Mouse (Mus musculus) liver, embryonic 11.5 days (tissue): Measurements from ENCODE around the gene Cfap221. TPM values are rescaled to one million over a fixed set of nuclear protein-coding genes. Genes with fewer than 3 reads are reported as not detected.

Source experiments
- ATAC-seq: fragments of 200-750 bp; cut with Nextera tagmentation; replicated peaks from 2 replicates; pipeline ENCODE4 v1.8.0; 2017; ENCODE audit warnings: moderate number of reproducible peaks, mild to moderate bottlenecking, moderate TSS enrichment, moderate library complexity; ENCODE audit not compliant: low FRiP score
- DNase-seq: peaks from one replicate; pipeline ENCODE4 v3.0.0-alpha.2; 2017; ENCODE audit warnings: low spot score
- H3K27ac ChIP-seq: fragments of 300-500 bp; sonication (generic); 2 replicates; pipeline ENCODE4 v1.5.1; 2014; ENCODE audit warnings: mild to moderate bottlenecking, low read depth, low read length, control low read depth
- H3K27me3 ChIP-seq: fragments of 300-500 bp; sonication (generic); replicated peaks from 2 replicates; pipeline ENCODE4 v1.6.1; 2014; ENCODE audit warnings: low read length, mixed read lengths; ENCODE audit not compliant: control insufficient read depth, insufficient read depth
- H3K36me3 ChIP-seq: fragments of 300-500 bp; sonication (generic); 2 replicates; pipeline ENCODE4 v1.6.1; 2014; ENCODE audit warnings: mild to moderate bottlenecking, low read length, moderate library complexity, mixed read lengths; ENCODE audit not compliant: control insufficient read depth, insufficient read depth
- H3K4me1 ChIP-seq: fragments of 300-500 bp; sonication (generic); replicated peaks from 2 replicates; pipeline ENCODE4 v1.6.1; 2014; ENCODE audit warnings: low read length, mixed read lengths; ENCODE audit not compliant: control insufficient read depth, insufficient read depth
- H3K4me2 ChIP-seq: fragments of 300-500 bp; sonication (generic); 2 replicates; pipeline ENCODE4 v1.6.1; 2014; ENCODE audit warnings: mild to moderate bottlenecking, control low read depth, moderate library complexity
- H3K4me3 ChIP-seq: fragments of 300-500 bp; sonication (generic); 2 replicates; pipeline ENCODE4 v1.5.1; 2014; ENCODE audit warnings: low read depth, low read length, control low read depth
- H3K9ac ChIP-seq: fragments of 300-500 bp; sonication (generic); 2 replicates; pipeline ENCODE4 v1.6.1; 2014; ENCODE audit warnings: low read depth, low read length, control low read depth
- H3K9me3 ChIP-seq: fragments of 300-500 bp; sonication (generic); 2 replicates; pipeline ENCODE4 v1.6.1; 2016; ENCODE audit warnings: low read length, inconsistent platforms, mixed read lengths; ENCODE audit not compliant: control insufficient read depth
- WGBS: fragments of 180-500 bp; shearing (Covaris S2); extraction: QIAGEN DNeasy Blood & Tissue Kit; methylation state at CpG from one replicate; pipeline ENCODE4 v1.1.7; 2014; 5-methylcytosine and 5-hydroxymethylcytosine counted together
- polyA plus RNA-seq: library from polyadenylated mRNA; unstranded; fragments of >200 nt; fragmentation: Nextera tagmentation; extraction: Ambion mirVana; gene quantifications from 2 replicates; pipeline ENCODE4 v1.2.1, GENCODE M21; 2014

The Cfap221 gene
- polyA plus RNA-seq, 1 experiment from 2014 or later: 0.29 TPM

- H3K27ac ChIP-seq: no peak overlapping the region
- H3K4me2 ChIP-seq: no peak overlapping the region
- H3K4me3 ChIP-seq: no peak overlapping the region
- H3K4me1 ChIP-seq: no peaks in the 10 kb centered on the region
- H3K9me3 ChIP-seq: no peaks in the 10 kb centered on the region
- ATAC-seq (peak; percentile 75), DNase-seq (peak; percentile 61)
- 41% methylated on average over 10 of the region's 10 CpGs for WGBS
- H3K36me3 ChIP-seq: no peaks in the 10 kb centered on the region
- no peaks in the 10 kb centered on the region for H3K27me3 ChIP-seq
- H3K9ac ChIP-seq: no peak overlapping the region
Observed at GRCm38 (mm10) chr1:120032804-120033468, 35.9 kb upstream of the Cfap221 start.

GRCm38 (mm10) chr1:120030474-120030873 is 33.4 kb upstream of the Cfap221 start:
- ATAC-seq (no peak), DNase-seq (no peak)
- H3K9me3 ChIP-seq: no peaks in the 10 kb centered on the region
- WGBS: 83% methylated on average over 3 of the region's 3 CpGs
- H3K4me1 ChIP-seq: no peaks in the 10 kb centered on the region
- no peak overlapping the region for H3K4me2 ChIP-seq
- H3K27ac ChIP-seq: no peak overlapping the region
- no peaks in the 10 kb centered on the region for H3K27me3 ChIP-seq
- H3K9ac ChIP-seq: no peak overlapping the region
- no peaks in the 10 kb centered on the region for H3K36me3 ChIP-seq
- H3K4me3 ChIP-seq: no peak overlapping the region

GRCm38 (mm10) chr1:120027693-120028092 is 30.7 kb upstream of the Cfap221 start:
- H3K4me3 ChIP-seq: no peak overlapping the region
- 66% methylated on average over 4 of the region's 4 CpGs for WGBS
- no peak overlapping the region for H3K27ac ChIP-seq

GRCm38 (mm10) chr1:120025050-120025439 is 28.0 kb upstream of the Cfap221 start:
- H3K27me3 ChIP-seq: no peaks in the 10 kb centered on the region
- ATAC-seq (no peak), DNase-seq (no peak)
- no peak overlapping the region for H3K27ac ChIP-seq
- H3K36me3 ChIP-seq: no peaks in the 10 kb centered on the region
- no peak overlapping the region for H3K9ac ChIP-seq
- no peak overlapping the region for H3K4me3 ChIP-seq
- H3K9me3 ChIP-seq: no peaks in the 10 kb centered on the region
- H3K4me2 ChIP-seq: no peak overlapping the region
- 19% methylated on average over 2 of the region's 2 CpGs for WGBS
- H3K4me1 ChIP-seq: no peaks in the 10 kb centered on the region

More at GRCm38 (mm10) chr1:120027693-120028092, 30.7 kb upstream of the Cfap221 start:
- ATAC-seq (no peak), DNase-seq (no peak)
- no peak overlapping the region for H3K4me2 ChIP-seq
- no peaks in the 10 kb centered on the region for H3K27me3 ChIP-seq
- H3K9ac ChIP-seq: no peak overlapping the region
- no peaks in the 10 kb centered on the region for H3K36me3 ChIP-seq
- no peaks in the 10 kb centered on the region for H3K4me1 ChIP-seq
- H3K9me3 ChIP-seq: no peaks in the 10 kb centered on the region

GRCm38 (mm10) chr1:120024331-120025049 is 27.5 kb upstream of the Cfap221 start:
- Histone ChIP-seq H3K9ac (no peak overlapping the region), H3K4me3 (no peak overlapping the region), H3K27me3 (no peaks in the 10 kb centered on the region), H3K4me2 (no peak overlapping the region), H3K27ac (no peak overlapping the region), H3K4me1 (no peaks in the 10 kb centered on the region), H3K36me3 (no peaks in the 10 kb centered on the region), H3K9me3 (no peaks in the 10 kb centered on the region)
- no peak for DNase-seq
- 0 out of 2 replicates have a peak, but pooled peaks have one; percentile 15 for ATAC-seq
- 58% methylated on average over 10 of the region's 10 CpGs for WGBS

- Histone ChIP-seq H3K4me1 (no peaks in the 10 kb centered on the region), H3K9ac (no peak overlapping the region), H3K9me3 (no peaks in the 10 kb centered on the region), H3K4me2 (no peak overlapping the region), H3K4me3 (no peak overlapping the region), H3K36me3 (no peaks in the 10 kb centered on the region), H3K27ac (no peak overlapping the region), H3K27me3 (no peaks in the 10 kb centered on the region)
- WGBS: 84% methylated on average over 17 of the region's 17 CpGs
- DNase-seq (no peak), ATAC-seq (no peak)
Observed at GRCm38 (mm10) chr1:120021951-120022350, 24.9 kb upstream of the Cfap221 start.

- DNase-seq (no peak), ATAC-seq (no peak)
- no peaks in the 10 kb centered on the region for H3K9me3 ChIP-seq
- H3K27me3 ChIP-seq: no peaks in the 10 kb centered on the region
- no peak overlapping the region for H3K27ac ChIP-seq
- no peaks in the 10 kb centered on the region for H3K4me1 ChIP-seq
- H3K36me3 ChIP-seq: no peaks in the 10 kb centered on the region
- no peak overlapping the region for H3K4me3 ChIP-seq
- no peak overlapping the region for H3K4me2 ChIP-seq
- WGBS: 51% methylated on average over 7 of the region's 7 CpGs
- H3K9ac ChIP-seq: no peak overlapping the region
Observed at GRCm38 (mm10) chr1:120020322-120020897, 23.4 kb upstream of the Cfap221 start.

GRCm38 (mm10) chr1:120019428-120019827 is 22.4 kb upstream of the Cfap221 start:
- no peak overlapping the region for H3K9ac ChIP-seq
- H3K4me2 ChIP-seq: no peak overlapping the region
- no peaks in the 10 kb centered on the region for H3K4me1 ChIP-seq
- 89% methylated on average over 12 of the region's 12 CpGs for WGBS
- ATAC-seq (no peak), DNase-seq (no peak)
- H3K9me3 ChIP-seq: no peaks in the 10 kb centered on the region
- H3K36me3 ChIP-seq: no peaks in the 10 kb centered on the region
- no peak overlapping the region for H3K27ac ChIP-seq
- H3K4me3 ChIP-seq: no peak overlapping the region
- H3K27me3 ChIP-seq: no peaks in the 10 kb centered on the region
